Mouse (Mus musculus) spleen, adult 2 months (tissue): ENCODE measurements around the gene Zfp30. TPM values are rescaled to one million over a fixed set of nuclear protein-coding genes. Genes with fewer than 3 reads are reported as not detected.

Experiments
- DNase-seq, 2 experiments: peaks; one replicate each; pipeline versions ENCODE4 v3.0.0 to v3.0.0-alpha.2; 2012 to 2021; ENCODE audit warnings: low spot score in 2 of 2, low read depth in 1 of 2
- H3K27ac ChIP-seq: fragments of 200-500 bp; 2 replicates; pipeline ENCODE4 v1.5.1; 2012; ENCODE audit warnings: low read length, inconsistent platforms; ENCODE audit not compliant: insufficient read depth
- H3K27me3 ChIP-seq: fragments of 200-500 bp; 2 replicates; pipeline ENCODE4 v1.6.1; 2012; ENCODE audit warnings: mild to moderate bottlenecking, moderate library complexity, low read length, inconsistent platforms; ENCODE audit not compliant: control insufficient read depth, insufficient read depth
- H3K36me3 ChIP-seq: fragments of 200-500 bp; 2 replicates; pipeline ENCODE4 v1.6.1; 2012; ENCODE audit warnings: mild to moderate bottlenecking, low read length, inconsistent platforms; ENCODE audit not compliant: control insufficient read depth, insufficient read depth
- H3K4me1 ChIP-seq: fragments of 200-500 bp; 2 replicates; pipeline ENCODE4 v1.6.1; 2011; ENCODE audit warnings: inconsistent platforms; ENCODE audit not compliant: control insufficient read depth, insufficient read depth, insufficient read length
- H3K4me3 ChIP-seq: fragments of 200-500 bp; 2 replicates; pipeline ENCODE4 v1.5.1; 2011; ENCODE audit warnings: mild to moderate bottlenecking, inconsistent platforms; ENCODE audit not compliant: insufficient read depth, insufficient read length; ENCODE audit errors: extremely low read depth
- CTCF ChIP-seq: fragments of 200-500 bp; IDR thresholded peaks from 2 replicates; pipeline ENCODE4 v1.5.1; 2011; ENCODE audit warnings: mild to moderate bottlenecking, inconsistent platforms; ENCODE audit not compliant: insufficient read depth, insufficient read length, insufficient replicate concordance; ENCODE audit errors: extremely low read depth
- POLR2A ChIP-seq: fragments of 200-500 bp; IDR thresholded peaks from 2 replicates; pipeline ENCODE4 v1.6.1; 2011; ENCODE audit warnings: low read depth, low read length, inconsistent platforms
- WGBS: fragments of 180-500 bp; shearing (Covaris S2); methylation state at CpG from one replicate; pipeline ENCODE4 v1.1.7; 2018; 5-methylcytosine and 5-hydroxymethylcytosine counted together
- polyA plus RNA-seq: library from polyadenylated mRNA; depleted of rRNA; stranded (reverse); fragments of >200 nt; gene quantifications from 2 replicates; pipeline ENCODE4 v1.2.3, GENCODE M21; 2012

The Zfp30 gene
- polyA plus RNA-seq, 1 experiment = 0.74 TPM

GRCm38 (mm10) chr7:29773503-29773902 is 10.3 kb upstream of the Zfp30 start:
- Histone ChIP-seq H3K27ac (no peak overlapping the region), H3K27me3 (no peaks in the 10 kb centered on the region), H3K36me3 (peaks cover 52% of the 10 kb centered on the region), H3K4me1 (no peaks in the 10 kb centered on the region; the same call in 1 of the 2 replicates), H3K4me3 (no peak overlapping the region)
- no peak for DNase-seq
- WGBS = 88% methylated on average over 7 of the region's 7 CpGs
- TF ChIP-seq CTCF (no peak), POLR2A (no peak)

GRCm38 (mm10) chr7:29774371-29774770 is 9.4 kb upstream of the Zfp30 start:
- H3K4me1 ChIP-seq = no peaks in the 10 kb centered on the region; the same call in 1 of the 2 replicates
- H3K36me3 ChIP-seq = peaks cover 52% of the 10 kb centered on the region
- no peak overlapping the region for H3K4me3 ChIP-seq
- H3K27me3 ChIP-seq = no peaks in the 10 kb centered on the region
- WGBS = 94% methylated on average over 3 of the region's 3 CpGs
- TF ChIP-seq POLR2A (no peak), CTCF (no peak)
- H3K27ac ChIP-seq = no peak overlapping the region
- no peak for DNase-seq

GRCm38 (mm10) chr7:29776568-29776967 is 7.2 kb upstream of the Zfp30 start:
- Histone ChIP-seq H3K4me1 (no peaks in the 10 kb centered on the region), H3K27ac (no peak overlapping the region), H3K36me3 (peaks cover 48% of the 10 kb centered on the region), H3K4me3 (no peak overlapping the region), H3K27me3 (no peaks in the 10 kb centered on the region)
- TF ChIP-seq CTCF (no peak), POLR2A (no peak)
- no peak for DNase-seq
- WGBS = 94% methylated on average over 19 of the region's 19 CpGs

GRCm38 (mm10) chr7:29777372-29777771 is 6.4 kb upstream of the Zfp30 start:
- H3K36me3 ChIP-seq = peaks cover 47% of the 10 kb centered on the region
- TF ChIP-seq POLR2A (no peak), CTCF (no peak)
- H3K4me3 ChIP-seq = no peak overlapping the region
- WGBS = 95% methylated on average over 10 of the region's 10 CpGs
- H3K4me1 ChIP-seq = no peaks in the 10 kb centered on the region
- DNase-seq = no peak
- H3K27ac ChIP-seq = no peak overlapping the region
- no peaks in the 10 kb centered on the region for H3K27me3 ChIP-seq

GRCm38 (mm10) chr7:29785023-29785422 is 1.2 kb downstream of the Zfp30 start:
- peaks cover 2% of the 10 kb centered on the region; the same call in 1 of the 2 replicates for H3K4me1 ChIP-seq
- H3K27me3 ChIP-seq = no peaks in the 10 kb centered on the region
- TF ChIP-seq POLR2A = no peak
- TF ChIP-seq CTCF = no peak
- no peak for DNase-seq
- H3K36me3 ChIP-seq = no peaks in the 10 kb centered on the region
- H3K27ac ChIP-seq = no peak overlapping the region
- no peak overlapping the region for H3K4me3 ChIP-seq
- 78% methylated on average over 8 of the region's 8 CpGs for WGBS

- Histone ChIP-seq H3K36me3 (no peaks in the 10 kb centered on the region), H3K27me3 (no peaks in the 10 kb centered on the region), H3K4me1 (peaks cover 2% of the 10 kb centered on the region; the same call in 1 of the 2 replicates), H3K4me3 (no peak overlapping the region), H3K27ac (no peak overlapping the region)
- TF ChIP-seq CTCF (no peak), POLR2A (no peak)
- WGBS = 91% methylated on average over 5 of the region's 5 CpGs
- DNase-seq = no peak
These were observed 2.1 kb downstream of the Zfp30 start for GRCm38 (mm10) chr7:29785888-29786287.

- Histone ChIP-seq H3K4me3 (no peak overlapping the region), H3K4me1 (no peaks in the 10 kb centered on the region), H3K27me3 (no peaks in the 10 kb centered on the region), H3K27ac (no peak overlapping the region), H3K36me3 (no peaks in the 10 kb centered on the region)
- DNase-seq = no peak
- 68% methylated on average over 27 of the region's 27 CpGs for WGBS
- TF ChIP-seq POLR2A (no peak), CTCF (no peak)
These were observed 9.1 kb downstream of the Zfp30 start for GRCm38 (mm10) chr7:29792906-29793305.

- 89% methylated on average over 5 of the region's 5 CpGs for WGBS
- no peak for DNase-seq
- Histone ChIP-seq H3K4me1 (no peaks in the 10 kb centered on the region), H3K36me3 (no peaks in the 10 kb centered on the region), H3K27ac (no peak overlapping the region), H3K4me3 (no peak overlapping the region), H3K27me3 (no peaks in the 10 kb centered on the region)
- TF ChIP-seq CTCF (no peak), POLR2A (no peak)
These were observed 23.2 kb downstream of the Zfp30 start for GRCm38 (mm10) chr7:29807046-29807445.
